Mouse (Mus musculus) bone marrow, adult 2 months (tissue): ENCODE results near the gene Gimap8.

Experiments
- CTCF ChIP-seq: fragments of 200-500 bp; IDR thresholded peaks from 2 replicates; pipeline ENCODE4 v1.5.1; 2011; ENCODE audit warnings: low read length, control low read depth; ENCODE audit not compliant: control insufficient read depth, insufficient read depth
- POLR2A ChIP-seq: fragments of 200-500 bp; IDR thresholded peaks from 2 replicates; pipeline ENCODE4 v1.6.1; 2011; ENCODE audit warnings: low read depth, mild to moderate bottlenecking, control low read depth, low read length, borderline replicate concordance; ENCODE audit not compliant: control insufficient read depth

DNA sequence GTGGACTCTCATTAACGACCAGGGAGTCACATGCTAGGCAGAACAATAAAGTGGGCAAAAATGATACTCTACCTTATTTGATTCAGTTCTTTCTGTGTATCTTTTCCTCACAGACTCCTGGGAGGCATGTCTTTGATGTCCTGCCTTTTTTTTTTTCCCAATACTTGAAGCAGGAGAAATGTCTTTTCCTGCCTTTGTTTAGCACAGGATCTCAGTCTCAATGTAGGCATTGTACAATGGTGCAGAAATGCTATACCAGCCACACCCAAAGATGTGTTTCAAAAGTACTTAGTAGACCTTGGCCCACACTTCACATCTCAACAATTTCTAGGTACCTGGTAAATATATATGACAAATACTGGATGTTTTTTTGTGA lies 50.5 kb downstream of the Gimap8 start:
- TF ChIP-seq CTCF (no peak), POLR2A (no peak)
